In the genomic region with DNA sequence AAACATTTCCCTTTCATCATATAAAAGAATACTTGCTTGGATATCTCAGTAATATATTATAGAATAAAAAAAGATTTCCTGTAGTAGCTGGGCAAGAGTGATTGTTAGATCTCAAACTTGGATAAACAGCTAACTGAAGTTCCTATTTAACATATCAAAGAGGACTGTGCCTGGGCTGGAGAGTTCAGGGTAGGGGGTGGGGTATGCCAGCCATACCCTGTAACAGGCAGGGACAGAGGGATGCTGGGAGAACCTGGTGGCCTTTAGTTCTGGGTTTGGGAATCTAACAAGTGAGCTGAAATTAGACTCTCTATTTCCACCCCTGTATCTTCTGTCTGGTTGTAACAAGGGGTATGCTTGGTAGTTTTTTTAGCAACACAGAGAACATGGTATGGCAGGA, we compare ENCODE assay signal across 26 mouse cellular contexts. TPM values are rescaled to one million over a fixed set of nuclear protein-coding genes. Genes with fewer than 3 reads are reported as not detected.
A peak's percentile ranks its signal among the peaks of the same experiment; 100 is the strongest.
DNase-seq lines count a peak whose midpoint lies in the region; ATAC-seq and TF ChIP-seq lines count a peak whose summit lies in the region.
"Had no signal": no experiment of that assay in that cellular context is flagged by ENCODE, and none has a peak within 500 bp of the region (broad histone marks: within the 10 kb centered on the region; RNA-seq: fewer than 3 reads in every experiment).

No protein-coding gene starts in this region.

- no peak for ATAC-seq in forebrain, embryonic 12.5 days (ENCODE audit: low FRiP score)
- no peak for ATAC-seq in forebrain, embryonic 16.5 days
- peak; percentile 38; the same call in 1 of the 2 replicates for ATAC-seq in liver, embryonic 13.5 days (ENCODE audit: low read depth)
- ATAC-seq in liver, postnatal 0 days: no peak
- ATAC-seq in embryonic facial prominence, embryonic 14.5 days (ENCODE audit: low read depth): no peak
- ATAC-seq: inflammation-experienced regulatory T-cells, adult 6 months had no signal

- H3K4me1 ChIP-seq in forebrain, embryonic 12.5 days: peaks cover 22% of the 10 kb centered on the region
- H3K4me1 ChIP-seq in forebrain, embryonic 16.5 days (replicated peaks; ENCODE audit: control insufficient read depth, insufficient read depth, low read length): peaks cover 19% of the 10 kb centered on the region
- peaks cover 53% of the 10 kb centered on the region for H3K4me1 ChIP-seq in liver, embryonic 13.5 days (replicated peaks)
- H3K4me1 ChIP-seq in liver, postnatal 0 days (ENCODE audit: insufficient read depth): peaks cover 13% of the 10 kb centered on the region
- peaks cover 8% of the 10 kb centered on the region for H3K4me1 ChIP-seq in embryonic facial prominence, embryonic 14.5 days (ENCODE audit: control insufficient read depth, insufficient read depth, low read length)

- DNase-seq in liver, embryonic 13.5 days: no peak
- no peak for DNase-seq in liver, postnatal 0 days
- peak; percentile 32 for DNase-seq in ES-CJ7 (ENCODE audit: low read depth, low spot score)
- no peak for DNase-seq in embryonic facial prominence, embryonic 14.5 days (ENCODE audit: low spot score)
- no peak for DNase-seq in heart, postnatal 4 days
- no peak for DNase-seq in heart, postnatal 14 days
- DNase-seq: adrenal gland, postnatal 14 days; cerebellum, adult 11-12 months; cerebellum, adult 9-11 months; gastrocnemius, postnatal 25 days; heart, adult 18-20 months; kidney, adult 11 months; kidney, postnatal 36 days; lung, postnatal 36 days; right cerebral cortex, postnatal 4 days; thymus, adult 2 months; thymus, postnatal 36 days had no signal

- intact Hi-C loops in heart, postnatal 14 days (cut with DNase I): no loop called here

- H3K9ac ChIP-seq in forebrain, embryonic 12.5 days: no peak overlapping the region
- H3K9ac ChIP-seq in forebrain, embryonic 16.5 days (replicated peaks; ENCODE audit: low read depth, low read length): no peak overlapping the region
- no peak overlapping the region for H3K9ac ChIP-seq in liver, embryonic 13.5 days
- H3K9ac ChIP-seq in liver, postnatal 0 days (replicated peaks): no peak overlapping the region
- no peak overlapping the region for H3K9ac ChIP-seq in embryonic facial prominence, embryonic 14.5 days (ENCODE audit: low read depth, low read length)
- H3K9ac ChIP-seq: embryonic facial prominence, embryonic 15.5 days; hindbrain, embryonic 14.5 days; liver, embryonic 15.5 days; neural tube, embryonic 13.5 days had no signal

- TF ChIP-seq EP300 in liver, postnatal 0 days (IDR thresholded peaks at IDR 0.05; ENCODE audit: low read depth): no peak

- no peak overlapping the region for H3K4me3 ChIP-seq in forebrain, embryonic 12.5 days (replicated peaks)
- H3K4me3 ChIP-seq in forebrain, embryonic 16.5 days (replicated peaks; ENCODE audit: low read length): no peak overlapping the region
- no peak overlapping the region for H3K4me3 ChIP-seq in liver, embryonic 13.5 days (replicated peaks)
- no peak overlapping the region for H3K4me3 ChIP-seq in liver, postnatal 0 days (ENCODE audit: low read depth, low read length)
- H3K4me3 ChIP-seq in embryonic facial prominence, embryonic 14.5 days (ENCODE audit: low read depth, low read length): no peak overlapping the region
- H3K4me3 ChIP-seq: embryonic facial prominence, embryonic 15.5 days; liver, embryonic 15.5 days; megakaryocyte, embryonic 14.5 days; neural tube, embryonic 13.5 days had no signal

- H3K4me2 ChIP-seq in forebrain, embryonic 12.5 days: no peak overlapping the region
- no peak overlapping the region for H3K4me2 ChIP-seq in forebrain, embryonic 16.5 days (ENCODE audit: low read length)
- no peak overlapping the region for H3K4me2 ChIP-seq in liver, embryonic 13.5 days
- H3K4me2 ChIP-seq in liver, postnatal 0 days (ENCODE audit: low read depth, low read length): no peak overlapping the region
- no peak overlapping the region for H3K4me2 ChIP-seq in embryonic facial prominence, embryonic 14.5 days (ENCODE audit: low read depth, low read length)
- H3K4me2 ChIP-seq: embryonic facial prominence, embryonic 15.5 days; heart, embryonic 11.5 days; hindbrain, embryonic 14.5 days; liver, embryonic 15.5 days; neural tube, embryonic 13.5 days had no signal

- no peaks in the 10 kb centered on the region for H3K36me3 ChIP-seq in forebrain, embryonic 12.5 days (replicated peaks)
- H3K36me3 ChIP-seq in forebrain, embryonic 16.5 days (ENCODE audit: control insufficient read depth, insufficient read depth): no peaks in the 10 kb centered on the region
- H3K36me3 ChIP-seq in liver, embryonic 13.5 days: no peaks in the 10 kb centered on the region
- H3K36me3 ChIP-seq in liver, postnatal 0 days (replicated peaks; ENCODE audit: insufficient read depth, low read length): no peaks in the 10 kb centered on the region
- H3K36me3 ChIP-seq in embryonic facial prominence, embryonic 14.5 days (ENCODE audit: control insufficient read depth, insufficient read depth, low read length): no peaks in the 10 kb centered on the region
- H3K36me3 ChIP-seq: embryonic facial prominence, embryonic 15.5 days; liver, embryonic 15.5 days; neural tube, embryonic 13.5 days had no signal

- H3K9me3 ChIP-seq in forebrain, embryonic 12.5 days: no peaks in the 10 kb centered on the region
- H3K9me3 ChIP-seq in forebrain, embryonic 16.5 days (ENCODE audit: control insufficient read depth, low read length): no peaks in the 10 kb centered on the region
- H3K9me3 ChIP-seq in liver, embryonic 13.5 days (replicated peaks): no peaks in the 10 kb centered on the region
- no peaks in the 10 kb centered on the region for H3K9me3 ChIP-seq in liver, postnatal 0 days (ENCODE audit: low read length)
- H3K9me3 ChIP-seq in embryonic facial prominence, embryonic 14.5 days (ENCODE audit: control insufficient read depth, low read length): no peaks in the 10 kb centered on the region
- H3K9me3 ChIP-seq: embryonic facial prominence, embryonic 15.5 days; liver, embryonic 15.5 days; megakaryocyte, embryonic 14.5 days; neural tube, embryonic 13.5 days had no signal

- 0 out of 2 replicates have a peak overlapping the region, but pooled peaks have one; percentile 2 for H3K27ac ChIP-seq in forebrain, embryonic 12.5 days
- H3K27ac ChIP-seq in forebrain, embryonic 16.5 days (ENCODE audit: low read length): no peak overlapping the region
- no peak overlapping the region for H3K27ac ChIP-seq in liver, embryonic 13.5 days
- no peak overlapping the region for H3K27ac ChIP-seq in liver, postnatal 0 days (ENCODE audit: low read depth)
- 0 out of 2 replicates have a peak overlapping the region, but pooled peaks have one; percentile 1 for H3K27ac ChIP-seq in embryonic facial prominence, embryonic 14.5 days (replicated peaks; ENCODE audit: low read depth, low read length)
- H3K27ac ChIP-seq: embryonic facial prominence, embryonic 15.5 days; hindbrain, embryonic 14.5 days; liver, embryonic 15.5 days; neural tube, embryonic 13.5 days had no signal

- H3K27me3 ChIP-seq in forebrain, embryonic 12.5 days: no peaks in the 10 kb centered on the region
- no peaks in the 10 kb centered on the region for H3K27me3 ChIP-seq in forebrain, embryonic 16.5 days (replicated peaks; ENCODE audit: control insufficient read depth, insufficient read depth, low read length)
- H3K27me3 ChIP-seq in liver, embryonic 13.5 days: 0 out of 2 replicates have a peak, but pooled peaks cover 6% of the 10 kb centered on the region
- H3K27me3 ChIP-seq in liver, postnatal 0 days (ENCODE audit: insufficient read depth, low read length): no peaks in the 10 kb centered on the region
- no peaks in the 10 kb centered on the region for H3K27me3 ChIP-seq in embryonic facial prominence, embryonic 14.5 days (replicated peaks; ENCODE audit: control insufficient read depth, insufficient read depth, low read length)
- H3K27me3 ChIP-seq: embryonic facial prominence, embryonic 15.5 days; neural tube, embryonic 13.5 days had no signal

- TF ChIP-seq CTCF in liver, postnatal 0 days (IDR thresholded peaks at IDR 0.05; ENCODE audit: low read depth): no peak

RNA-seq across cellular contexts. Expression of gene Incenp, which starts 23.7 kb away (rescaled TPM):
- 147 and 149 TPM in 2 replicates for polyA plus RNA-seq in forebrain, embryonic 12.5 days (2016; fragmentation: Nextera tagmentation; extraction: Ambion mirVana)
- polyA plus RNA-seq in forebrain, embryonic 16.5 days (2015; fragmentation: Nextera tagmentation; extraction: Ambion mirVana): 43.0 and 48.6 TPM in 2 replicates
- polyA plus RNA-seq in liver, embryonic 13.5 days (2015; fragmentation: Nextera tagmentation; extraction: Ambion mirVana): 100 and 108 TPM in 2 replicates
- 39.9 and 43.4 TPM in 2 replicates for polyA plus RNA-seq in liver, postnatal 0 days (2015; fragmentation: Nextera tagmentation; extraction: Ambion mirVana)
- polyA plus RNA-seq in embryonic facial prominence, embryonic 14.5 days (2014; fragmentation: Nextera tagmentation; extraction: Ambion mirVana): 65.5 and 72.3 TPM in 2 replicates
- total RNA-seq in heart, postnatal 4 days (2021): 10 to 100 TPM; 66.8 to 68.2 TPM
- total RNA-seq in heart, postnatal 14 days (2021): 10 to 100 TPM in 1 of 2 experiments, 1 to 10 TPM in 1; 9.5 to 17.1 TPM

RNA-seq across cellular contexts. Expression of gene Fth1, which starts 57.4 kb away (rescaled TPM):
- 1,239 and 1,358 TPM in 2 replicates for polyA plus RNA-seq in forebrain, embryonic 12.5 days (2016; fragmentation: Nextera tagmentation; extraction: Ambion mirVana)
- 1,497 and 1,681 TPM in 2 replicates for polyA plus RNA-seq in forebrain, embryonic 16.5 days (2015; fragmentation: Nextera tagmentation; extraction: Ambion mirVana)
- 5,062 and 5,153 TPM in 2 replicates for polyA plus RNA-seq in liver, embryonic 13.5 days (2015; fragmentation: Nextera tagmentation; extraction: Ambion mirVana)
- polyA plus RNA-seq in liver, postnatal 0 days (2015; fragmentation: Nextera tagmentation; extraction: Ambion mirVana): 4,793 and 5,083 TPM in 2 replicates
- polyA plus RNA-seq in embryonic facial prominence, embryonic 14.5 days (2014; fragmentation: Nextera tagmentation; extraction: Ambion mirVana): 1,690 and 1,712 TPM in 2 replicates
- total RNA-seq in heart, postnatal 4 days (2021): 1,000 to 10,000 TPM; 1,376 to 1,487 TPM
- total RNA-seq in heart, postnatal 14 days (2021): 1,000 to 10,000 TPM; 2,034 to 2,074 TPM

Comparison
In these comparisons a context has a peak if more than half of its experiments do, and no peak if none do; other contexts are left out.
1. H3K27ac ChIP-seq: peak in forebrain, embryonic 12.5 days (single experiment) and embryonic facial prominence, embryonic 14.5 days (single experiment); none in forebrain, embryonic 16.5 days (single experiment), liver, embryonic 13.5 days (single experiment) and liver, postnatal 0 days (single experiment).